Comparison of ENCODE assay signal across 27 mouse cellular contexts in genomic region chr6:126770146-126770731, GRCm38 (mm10). TPM values are rescaled to one million over a fixed set of nuclear protein-coding genes. Genes with fewer than 3 reads are reported as not detected.
DNase-seq lines count a peak whose midpoint lies in the region; ATAC-seq and TF ChIP-seq lines count a peak whose summit lies in the region.
"Had no signal": no experiment of that assay in that cellular context is flagged by ENCODE, and none has a peak within 500 bp of the region (broad histone marks: within the 10 kb centered on the region; RNA-seq: fewer than 3 reads in every experiment).

No protein-coding gene starts in this region.

- H3K4me1 ChIP-seq in hindbrain, embryonic 16.5 days (ENCODE audit: control insufficient read depth, insufficient read depth, low read depth, low read length), result peaks cover 17% of the 10 kb centered on the region
- peaks cover 2% of the 10 kb centered on the region; the same call in 1 of the 2 replicates for H3K4me1 ChIP-seq in forebrain, embryonic 11.5 days (replicated peaks; ENCODE audit: control insufficient read depth, insufficient read depth, low read length)
- H3K4me1 ChIP-seq: liver, embryonic 15.5 days had no signal

- DNase-seq in frontal cortex, postnatal 25 days (ENCODE audit: low spot score in 2 of 2), result no peak
- DNase-seq in left cerebral cortex, adult 2 months (ENCODE audit: extremely low spot score in 1 of 2, low spot score in 2 of 2), result no peak
- no peak for DNase-seq in left cerebral cortex, postnatal 4 days
- peak; percentile 72 for DNase-seq in brain, adult 2 months (ENCODE audit: low read depth, low spot score)
- no peak for DNase-seq in forebrain, embryonic 11.5 days (ENCODE audit: low spot score)
- DNase-seq: adrenal gland, postnatal 14 days; forebrain, postnatal 0 days; gastrocnemius, postnatal 14 days; heart, postnatal 14 days; kidney, adult 8-10 months; kidney, postnatal 4 days; lung, embryonic 14.5 days; lung, postnatal 36 days; right cerebral cortex, postnatal 25 days had no signal

- ATAC-seq in frontal cortex, adult (ENCODE audit: low TSS enrichment), result peak; percentile 31
- ATAC-seq in hindbrain, embryonic 16.5 days, result peak; percentile 21; the same call in 1 of the 2 replicates
- ATAC-seq in forebrain, embryonic 11.5 days (replicated peaks; ENCODE audit: low FRiP score), result no peak
- ATAC-seq: forebrain, postnatal 0 days; intestine, embryonic 16.5 days had no signal

- H3K9me3 ChIP-seq in hindbrain, embryonic 16.5 days (ENCODE audit: control insufficient read depth, low read length), result no peaks in the 10 kb centered on the region
- no peaks in the 10 kb centered on the region for H3K9me3 ChIP-seq in forebrain, embryonic 11.5 days (ENCODE audit: control insufficient read depth, low read length)
- H3K9me3 ChIP-seq: forebrain, embryonic 12.5 days; limb, embryonic 12.5 days; liver, embryonic 15.5 days; stomach, embryonic 15.5 days had no signal

- H3K27ac ChIP-seq in left cerebral cortex, adult 2 months, result peak overlapping the region; percentile 59
- peak overlapping the region; percentile 14; the same call in 1 of the 2 replicates for H3K27ac ChIP-seq in hindbrain, embryonic 16.5 days (ENCODE audit: low read depth, low read length)
- no peak overlapping the region for H3K27ac ChIP-seq in forebrain, embryonic 11.5 days (ENCODE audit: low read depth, low read length)
- H3K27ac ChIP-seq: kidney, postnatal 0 days; limb, embryonic 12.5 days; liver, embryonic 15.5 days; stomach, embryonic 15.5 days had no signal

- no peak overlapping the region for H3K9ac ChIP-seq in hindbrain, embryonic 16.5 days (ENCODE audit: low read depth, low read length)
- no peak overlapping the region for H3K9ac ChIP-seq in forebrain, embryonic 11.5 days (ENCODE audit: low read length)
- H3K9ac ChIP-seq: forebrain, embryonic 12.5 days; forebrain, postnatal 0 days; limb, embryonic 12.5 days; liver, embryonic 15.5 days; lung, embryonic 14.5 days; stomach, embryonic 15.5 days had no signal

- intact Hi-C loops in left cerebral cortex, adult 2 months (cut with DNase I), result no loop called here
- intact Hi-C loops in left cerebral cortex, postnatal 4 days (cut with DNase I), result no loop called here

- H3K4me2 ChIP-seq in hindbrain, embryonic 16.5 days (ENCODE audit: low read length), result no peak overlapping the region
- no peak overlapping the region for H3K4me2 ChIP-seq in forebrain, embryonic 11.5 days (ENCODE audit: low read depth, low read length, severe bottlenecking)
- H3K4me2 ChIP-seq: forebrain, embryonic 12.5 days; limb, embryonic 12.5 days; liver, embryonic 15.5 days; lung, embryonic 14.5 days; stomach, embryonic 15.5 days had no signal

- 53% methylated on average over 12 of the region's 12 CpGs for WGBS in hindbrain, embryonic 16.5 days
- WGBS in forebrain, embryonic 11.5 days, result 88% methylated on average over 12 of the region's 12 CpGs

- H3K36me3 ChIP-seq in hindbrain, embryonic 16.5 days (ENCODE audit: control insufficient read depth, insufficient read depth, low read length), result no peaks in the 10 kb centered on the region
- no peaks in the 10 kb centered on the region for H3K36me3 ChIP-seq in forebrain, embryonic 11.5 days (ENCODE audit: control insufficient read depth, insufficient read depth, low read length)
- H3K36me3 ChIP-seq: forebrain, embryonic 12.5 days; limb, embryonic 12.5 days; liver, embryonic 15.5 days; stomach, embryonic 15.5 days had no signal

- no peaks in the 10 kb centered on the region for H3K27me3 ChIP-seq in hindbrain, embryonic 16.5 days (replicated peaks; ENCODE audit: control insufficient read depth, insufficient read depth, low read length)
- H3K27me3 ChIP-seq in forebrain, embryonic 11.5 days (ENCODE audit: control insufficient read depth, insufficient read depth, low read length), result no peaks in the 10 kb centered on the region
- H3K27me3 ChIP-seq: limb, embryonic 12.5 days; liver, embryonic 15.5 days; stomach, embryonic 15.5 days had no signal

- H3K4me3 ChIP-seq in left cerebral cortex, adult 2 months, result no peak overlapping the region
- H3K4me3 ChIP-seq in hindbrain, embryonic 16.5 days (ENCODE audit: low read length), result no peak overlapping the region
- H3K4me3 ChIP-seq in forebrain, embryonic 11.5 days (ENCODE audit: low read depth, low read length), result no peak overlapping the region
- H3K4me3 ChIP-seq: erythroblast, embryonic 14.5 days; forebrain, embryonic 12.5 days; limb, embryonic 12.5 days; liver, embryonic 15.5 days; stomach, embryonic 15.5 days had no signal

- no peak for TF ChIP-seq CTCF in left cerebral cortex, adult 2 months (IDR thresholded peaks at IDR 0.05)

RNA-seq across cellular contexts. Expression of gene Kcna6, which starts 29.8 kb away (rescaled TPM):
- total RNA-seq in left cerebral cortex, adult 2 months (2021), result 10 to 100 TPM; 56.3 to 65.4 TPM
- total RNA-seq in left cerebral cortex, postnatal 4 days (2021), result 10 to 100 TPM; 59.1 to 60.9 TPM
- polyA plus RNA-seq in hindbrain, embryonic 16.5 days (2015; fragmentation: Nextera tagmentation; extraction: Ambion mirVana), result 25.5 and 29.9 TPM in 2 replicates
- 3.6 and 4.8 TPM in 2 replicates for polyA plus RNA-seq in forebrain, embryonic 11.5 days (2014; fragmentation: Nextera tagmentation; extraction: Ambion mirVana)
- total RNA-seq: liver, adult 2 months; megakaryocyte, adult 5-6 weeks; neutrophil, adult 5-6 weeks had no signal
- polyA plus RNA-seq: CD4-positive, CD25-positive, alpha-beta regulatory T cell, adult 4 months; erythroblast, embryonic 14.5 days had no signal
